Mouse (Mus musculus): ENCODE measurements around the gene Ccl3.

- TF ChIP-seq CTCF (conservative IDR thresholded peaks at IDR 0.05; ENCODE audit: insufficient read depth, insufficient read length, low read depth, low read length) (no peak), POLR2A (IDR thresholded peaks at IDR 0.05; ENCODE audit: low read depth, low read length) (no peak)
These were observed 12.4 kb downstream of the Ccl3 start for GRCm38 (mm10) chr11:83636742-83637235.

Measured in kidney, adult 2 months (tissue).